Mouse (Mus musculus) midbrain, embryonic 11.5 days (tissue): ENCODE data around the gene Olfr52. TPM values are rescaled to one million over a fixed set of nuclear protein-coding genes. Genes with fewer than 3 reads are reported as not detected.

Experiments
- ATAC-seq: fragments of 200-750 bp; cut with Nextera tagmentation; 2 replicates; pipeline ENCODE4 v1.8.0; 2017; ENCODE audit warnings: moderate TSS enrichment, moderate library complexity; ENCODE audit not compliant: low FRiP score
- DNase-seq: peaks from one replicate; pipeline ENCODE4 v3.0.0; 2015; ENCODE audit warnings: low spot score; ENCODE audit errors: missing footprints
- H3K27ac ChIP-seq: fragments of 300-500 bp; sonication (generic); 2 replicates; pipeline ENCODE4 v1.5.1; 2014; ENCODE audit warnings: low read depth, low read length
- H3K27me3 ChIP-seq: fragments of 300-500 bp; sonication (generic); 2 replicates; pipeline ENCODE4 v1.6.1; 2014; ENCODE audit warnings: mild to moderate bottlenecking, low read length, moderate library complexity, mixed read lengths; ENCODE audit not compliant: control insufficient read depth, insufficient read depth
- H3K36me3 ChIP-seq: fragments of 300-500 bp; sonication (generic); 2 replicates; pipeline ENCODE4 v1.6.1; 2014; ENCODE audit warnings: mild to moderate bottlenecking, low read length, moderate library complexity, mixed read lengths; ENCODE audit not compliant: control insufficient read depth, insufficient read depth
- H3K4me1 ChIP-seq: fragments of 300-500 bp; sonication (generic); 2 replicates; pipeline ENCODE4 v1.6.1; 2014; ENCODE audit warnings: low read length; ENCODE audit not compliant: control insufficient read depth, insufficient read depth
- H3K4me2 ChIP-seq: fragments of 300-500 bp; sonication (generic); 2 replicates; pipeline ENCODE4 v1.6.1; 2014; ENCODE audit warnings: mild to moderate bottlenecking, moderate library complexity
- H3K4me3 ChIP-seq: fragments of 300-500 bp; sonication (generic); 2 replicates; pipeline ENCODE4 v1.5.1; 2014; ENCODE audit warnings: low read depth, low read length
- H3K9ac ChIP-seq: fragments of 300-500 bp; sonication (generic); 2 replicates; pipeline ENCODE4 v1.6.1; 2014; ENCODE audit warnings: low read length
- H3K9me3 ChIP-seq: fragments of 300-500 bp; sonication (generic); 2 replicates; pipeline ENCODE4 v1.6.1; 2016; ENCODE audit warnings: low read length; ENCODE audit not compliant: control insufficient read depth
- WGBS: fragments of 180-500 bp; shearing (Covaris S2); extraction: QIAGEN DNeasy Blood & Tissue Kit; methylation state at CpG from one replicate; pipeline ENCODE4 v1.1.7; 2014; 5-methylcytosine and 5-hydroxymethylcytosine counted together
- polyA plus RNA-seq: library from polyadenylated mRNA; unstranded; fragments of >200 nt; fragmentation: Nextera tagmentation; extraction: Ambion mirVana; gene quantifications from 2 replicates; pipeline ENCODE4 v1.2.1, GENCODE M21; 2014

Olfr52 gene
- polyA plus RNA-seq, 1 experiment from 2014 or later = not detected

- H3K27me3 ChIP-seq = no peaks in the 10 kb centered on the region
- H3K4me2 ChIP-seq = no peak within 1 kb of the TSS
- no peak within 1 kb of the TSS for H3K27ac ChIP-seq
- no peaks in the 10 kb centered on the region for H3K36me3 ChIP-seq
- H3K4me1 ChIP-seq = no peaks in the 10 kb centered on the region
- H3K9me3 ChIP-seq = no peaks in the 10 kb centered on the region
- DNase-seq (no peak), ATAC-seq (no peak)
- H3K9ac ChIP-seq = no peak within 1 kb of the TSS
- WGBS = 91% methylated on average over 2 of the region's 2 CpGs
- no peak within 1 kb of the TSS for H3K4me3 ChIP-seq
These were observed 23.7 kb downstream of the Olfr52 start, which contains the start of gene Olfr1042 for GRCm38 (mm10) chr2:86161738-86162137. Gene Olfr1042, minus strand, starts transcription at chr2:86161838.

GRCm38 (mm10) chr2:86146632-86147031 lies 38.9 kb downstream of the Olfr52 start, which contains the start of gene Olfr1040:
Gene Olfr1040, minus strand, starts transcription at chr2:86146732.
- Histone ChIP-seq H3K9me3 (no peaks in the 10 kb centered on the region), H3K36me3 (no peaks in the 10 kb centered on the region), H3K4me2 (no peak within 1 kb of the TSS), H3K4me3 (no peak within 1 kb of the TSS), H3K9ac (no peak within 1 kb of the TSS), H3K27me3 (no peaks in the 10 kb centered on the region), H3K4me1 (no peaks in the 10 kb centered on the region), H3K27ac (no peak within 1 kb of the TSS)
- 85% methylated on average over 1 of the region's 1 CpGs for WGBS
- DNase-seq (no peak), ATAC-seq (no peak)

- H3K27me3 ChIP-seq = no peaks in the 10 kb centered on the region
- no peaks in the 10 kb centered on the region for H3K36me3 ChIP-seq
- no peak within 1 kb of the TSS for H3K9ac ChIP-seq
- no peaks in the 10 kb centered on the region for H3K4me1 ChIP-seq
- no peaks in the 10 kb centered on the region for H3K9me3 ChIP-seq
- no peak within 1 kb of the TSS for H3K4me2 ChIP-seq
- WGBS = 96% methylated on average over 1 of the region's 1 CpGs
- H3K27ac ChIP-seq = no peak within 1 kb of the TSS
- H3K4me3 ChIP-seq = no peak within 1 kb of the TSS
- DNase-seq = no peak
- ATAC-seq = no peak
These were observed 49.7 kb downstream of the Olfr52 start, which contains the start of gene Olfr1039 for GRCm38 (mm10) chr2:86135828-86136227. Gene Olfr1039, minus strand, starts transcription at chr2:86135928.

Other genes starting within 250 kb of the Olfr52 start
- not detected in 2 replicates for gene Olfr1028, start 235.2 kb downstream of the Olfr52 start, polyA plus RNA-seq
- gene Olfr1029, start 211.8 kb downstream of the Olfr52 start, polyA plus RNA-seq = not detected in 2 replicates
- gene Olfr1030, start 206.4 kb downstream of the Olfr52 start, polyA plus RNA-seq = not detected in 2 replicates
- gene Olfr1031, start 195.4 kb downstream of the Olfr52 start, polyA plus RNA-seq = not detected in 2 replicates
- not detected in 2 replicates for gene Olfr1032, start 180.1 kb downstream of the Olfr52 start, polyA plus RNA-seq
- gene Olfr1033, start 165.1 kb downstream of the Olfr52 start, polyA plus RNA-seq = not detected in 2 replicates
- not detected in 2 replicates for gene Olfr1034, start 139.8 kb downstream of the Olfr52 start, polyA plus RNA-seq
- not detected in 2 replicates for gene Olfr1036, start 111.7 kb downstream of the Olfr52 start, polyA plus RNA-seq
- gene Olfr1037, start 98.3 kb downstream of the Olfr52 start, polyA plus RNA-seq = not detected in 2 replicates
- not detected in 2 replicates for gene Olfr1039, start 49.8 kb downstream of the Olfr52 start, polyA plus RNA-seq
- not detected in 2 replicates for gene Olfr1040, start 39.0 kb downstream of the Olfr52 start, polyA plus RNA-seq
- gene Olfr1042, start 23.8 kb downstream of the Olfr52 start, polyA plus RNA-seq = not detected in 2 replicates
- gene Olfr1043, start 18.2 kb downstream of the Olfr52 start, polyA plus RNA-seq = not detected in 2 replicates
- not detected in 2 replicates for gene Olfr1044, start 7.9 kb downstream of the Olfr52 start, polyA plus RNA-seq
- not detected in 2 replicates for gene Olfr1045, start 17.3 kb upstream of the Olfr52 start, polyA plus RNA-seq
- gene Olfr1046, start 33.6 kb upstream of the Olfr52 start, polyA plus RNA-seq = not detected in 2 replicates
- gene Olfr1047, start 45.7 kb upstream of the Olfr52 start, polyA plus RNA-seq = not detected in 2 replicates
- gene Olfr1048, start 54.6 kb upstream of the Olfr52 start, polyA plus RNA-seq = not detected in 2 replicates
- not detected in 2 replicates for gene Olfr1049, start 72.6 kb upstream of the Olfr52 start, polyA plus RNA-seq
- gene Olfr1051, start 93.4 kb upstream of the Olfr52 start, polyA plus RNA-seq = not detected in 2 replicates
- gene Olfr1052, start 106.8 kb upstream of the Olfr52 start, polyA plus RNA-seq = not detected in 2 replicates
- gene Olfr1053, start 129.6 kb upstream of the Olfr52 start, polyA plus RNA-seq = not detected in 2 replicates
- gene Olfr1054, start 149.8 kb upstream of the Olfr52 start, polyA plus RNA-seq = not detected in 2 replicates
- gene Olfr1055, start 164.6 kb upstream of the Olfr52 start, polyA plus RNA-seq = not detected in 2 replicates
- gene Olfr1056, start 176.8 kb upstream of the Olfr52 start, polyA plus RNA-seq = not detected in 2 replicates
- not detected in 2 replicates for gene Olfr1057, start 192.7 kb upstream of the Olfr52 start, polyA plus RNA-seq
- gene Olfr1058, start 202.9 kb upstream of the Olfr52 start, polyA plus RNA-seq = not detected in 2 replicates
- not detected in 2 replicates for gene Olfr1061, start 228.4 kb upstream of the Olfr52 start, polyA plus RNA-seq
- not detected in 2 replicates for gene Olfr1062, start 241.1 kb upstream of the Olfr52 start, polyA plus RNA-seq